Mouse (Mus musculus): ENCODE data around the gene Gm13723. TPM values are rescaled to one million over a fixed set of nuclear protein-coding genes. Genes with fewer than 3 reads are reported as not detected.

The Gm13723 gene
- polyA plus RNA-seq (2012; rRNA removed), result not detected in 2 replicates

DNA sequence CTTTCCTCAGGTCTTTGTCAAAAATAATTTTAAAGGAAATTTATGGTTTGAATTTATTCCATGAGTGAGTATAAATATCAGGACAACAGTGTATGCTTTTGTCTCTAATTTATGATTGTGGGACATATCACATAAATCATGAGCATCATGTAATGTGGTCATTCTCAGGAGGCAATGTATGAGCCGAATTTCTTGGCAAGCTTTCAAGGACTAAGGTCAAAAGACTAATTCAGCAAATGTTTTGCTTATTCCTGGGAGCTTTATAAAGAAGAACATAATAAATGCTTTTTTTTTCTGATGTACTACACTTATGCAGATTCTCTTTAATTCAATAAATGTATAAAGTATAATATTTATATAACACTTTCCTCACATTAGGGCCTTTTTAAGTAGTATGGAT is at the start of gene Gm13723:
Gm13723 (minus strand) TSS at position 101 of the 400 bp plus-strand sequence.
- Histone ChIP-seq H3K27ac (ENCODE audit: control insufficient read depth, insufficient read depth, low read depth, low read length) (no peak within 1 kb of the TSS), H3K36me3 (ENCODE audit: control insufficient read depth, insufficient read depth, low read length) (no peaks in the 10 kb centered on the region), H3K27me3 (ENCODE audit: control insufficient read depth, insufficient read depth, low read length) (no peaks in the 10 kb centered on the region), H3K4me1 (ENCODE audit: control insufficient read depth, insufficient read depth, low read length) (no peaks in the 10 kb centered on the region), H3K4me3 (ENCODE audit: control insufficient read depth, low read depth, low read length) (no peak within 1 kb of the TSS)
- no peak for TF ChIP-seq CTCF (IDR thresholded peaks at IDR 0.05; ENCODE audit: control insufficient read depth, insufficient read depth, insufficient replicate concordance, low read depth, low read length)
- TF ChIP-seq POLR2A (IDR thresholded peaks at IDR 0.05; ENCODE audit: control insufficient read depth, low read depth, low read length), result no peak

DNA sequence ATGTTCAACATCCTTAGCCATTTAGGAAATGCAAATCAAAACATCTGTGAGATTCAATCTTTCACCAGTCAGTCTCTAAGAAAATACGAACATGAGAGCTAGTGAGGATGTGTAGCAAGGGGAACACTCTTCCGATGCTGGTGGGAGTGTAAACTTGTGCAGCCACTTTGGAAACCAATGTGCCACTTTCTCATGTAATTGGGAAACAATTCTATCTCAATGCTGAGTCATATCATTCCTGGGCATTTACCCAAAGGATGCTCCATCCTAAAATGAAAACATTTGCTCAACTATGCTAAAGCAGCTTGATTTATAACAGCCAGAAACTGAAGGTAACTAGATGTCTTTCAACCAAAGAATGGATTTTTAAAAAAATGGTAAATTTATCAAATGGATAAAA is 31.0 kb upstream of the Gm13723 start:
- Histone ChIP-seq H3K4me1 (ENCODE audit: control insufficient read depth, insufficient read depth, low read length) (no peaks in the 10 kb centered on the region), H3K27me3 (ENCODE audit: control insufficient read depth, insufficient read depth, low read length) (no peaks in the 10 kb centered on the region), H3K36me3 (ENCODE audit: control insufficient read depth, insufficient read depth, low read length) (no peaks in the 10 kb centered on the region), H3K4me3 (ENCODE audit: control insufficient read depth, low read depth, low read length) (no peak overlapping the region), H3K27ac (ENCODE audit: control insufficient read depth, insufficient read depth, low read depth, low read length) (no peak overlapping the region)
- TF ChIP-seq POLR2A (IDR thresholded peaks at IDR 0.05; ENCODE audit: control insufficient read depth, low read depth, low read length) (no peak), CTCF (IDR thresholded peaks at IDR 0.05; ENCODE audit: control insufficient read depth, insufficient read depth, insufficient replicate concordance, low read depth, low read length) (no peak)

- TF ChIP-seq CTCF (IDR thresholded peaks at IDR 0.05; ENCODE audit: control insufficient read depth, insufficient read depth, insufficient replicate concordance, low read depth, low read length) (no peak), POLR2A (IDR thresholded peaks at IDR 0.05; ENCODE audit: control insufficient read depth, low read depth, low read length) (no peak)
- Histone ChIP-seq H3K36me3 (ENCODE audit: control insufficient read depth, insufficient read depth, low read length) (no peaks in the 10 kb centered on the region), H3K27me3 (ENCODE audit: control insufficient read depth, insufficient read depth, low read length) (no peaks in the 10 kb centered on the region), H3K4me3 (ENCODE audit: control insufficient read depth, low read depth, low read length) (no peak within 1 kb of the TSS), H3K4me1 (ENCODE audit: control insufficient read depth, insufficient read depth, low read length) (no peaks in the 10 kb centered on the region), H3K27ac (ENCODE audit: control insufficient read depth, insufficient read depth, low read depth, low read length) (no peak within 1 kb of the TSS)
Measured at GRCm38 (mm10) chr2:86892116-86892515, 17.5 kb upstream of the Gm13723 start, which contains the start of gene Olfr1097. Gene Olfr1097 (minus strand): TSS chr2:86892216.

GRCm38 (mm10) chr2:86851596-86851995 is 23.0 kb downstream of the Gm13723 start, which contains the start of gene Olfr1095:
Gene Olfr1095 (minus strand): TSS chr2:86851696.
- Histone ChIP-seq H3K27me3 (ENCODE audit: control insufficient read depth, insufficient read depth, low read length) (no peaks in the 10 kb centered on the region), H3K36me3 (ENCODE audit: control insufficient read depth, insufficient read depth, low read length) (no peaks in the 10 kb centered on the region), H3K4me3 (ENCODE audit: control insufficient read depth, low read depth, low read length) (no peak within 1 kb of the TSS), H3K4me1 (ENCODE audit: control insufficient read depth, insufficient read depth, low read length) (no peaks in the 10 kb centered on the region), H3K27ac (ENCODE audit: control insufficient read depth, insufficient read depth, low read depth, low read length) (no peak within 1 kb of the TSS)
- no peak for TF ChIP-seq POLR2A (IDR thresholded peaks at IDR 0.05; ENCODE audit: control insufficient read depth, low read depth, low read length)

DNA sequence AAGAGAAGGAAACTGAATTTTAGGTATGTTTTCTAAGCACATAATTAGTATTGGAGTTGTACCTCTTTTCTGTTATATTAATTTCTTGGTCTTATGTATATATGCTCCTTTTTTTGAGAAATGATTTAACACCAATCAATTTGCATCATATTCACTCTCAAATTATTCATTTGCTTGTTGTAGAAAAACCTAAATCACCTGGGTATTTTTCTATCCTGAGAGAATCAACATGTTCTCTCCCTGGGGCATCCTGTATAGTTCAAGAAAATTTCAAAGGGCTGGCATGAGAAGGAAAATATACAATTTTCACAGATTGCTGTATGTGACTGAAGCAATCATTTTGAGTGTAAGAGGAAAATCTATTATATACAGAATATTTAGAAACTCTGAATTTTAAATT is 50.2 kb downstream of the Gm13723 start, which contains the start of gene Olfr1094:
Olfr1094 (plus strand) TSS at position 301 of the 400 bp plus-strand sequence.
- Histone ChIP-seq H3K27me3 (ENCODE audit: control insufficient read depth, insufficient read depth, low read length) (no peaks in the 10 kb centered on the region), H3K36me3 (ENCODE audit: control insufficient read depth, insufficient read depth, low read length) (no peaks in the 10 kb centered on the region), H3K27ac (ENCODE audit: control insufficient read depth, insufficient read depth, low read depth, low read length) (no peak within 1 kb of the TSS), H3K4me3 (ENCODE audit: control insufficient read depth, low read depth, low read length) (no peak within 1 kb of the TSS), H3K4me1 (ENCODE audit: control insufficient read depth, insufficient read depth, low read length) (no peaks in the 10 kb centered on the region)
- TF ChIP-seq CTCF (IDR thresholded peaks at IDR 0.05; ENCODE audit: control insufficient read depth, insufficient read depth, insufficient replicate concordance, low read depth, low read length) (no peak), POLR2A (IDR thresholded peaks at IDR 0.05; ENCODE audit: control insufficient read depth, low read depth, low read length) (no peak)

Other genes starting within 250 kb of the Gm13723 start
- not detected in 2 replicates for gene Olfr1084, start 235.1 kb downstream of the Gm13723 start, polyA plus RNA-seq (2012; rRNA removed)
- not detected in 2 replicates for gene Olfr1085, start 212.8 kb downstream of the Gm13723 start, polyA plus RNA-seq (2012; rRNA removed)
- gene Olfr1086, start 194.7 kb downstream of the Gm13723 start, polyA plus RNA-seq (2012; rRNA removed), result not detected in 2 replicates
- gene Olfr1087, start 176.4 kb downstream of the Gm13723 start, polyA plus RNA-seq (2012; rRNA removed), result not detected in 2 replicates
- gene Olfr1089, start 141.1 kb downstream of the Gm13723 start, polyA plus RNA-seq (2012; rRNA removed), result not detected in 2 replicates
- 0.12 TPM in 1 of 2 replicates, not detected in the other for gene Olfr1090, start 115.8 kb downstream of the Gm13723 start, polyA plus RNA-seq (2012; rRNA removed)
- not detected in 2 replicates for gene Olfr1093, start 92.3 kb downstream of the Gm13723 start, polyA plus RNA-seq (2012; rRNA removed)
- gene Olfr141, start 64.8 kb downstream of the Gm13723 start, polyA plus RNA-seq (2012; rRNA removed), result not detected in 2 replicates
- not detected in 2 replicates for gene Olfr1094, start 50.1 kb downstream of the Gm13723 start, polyA plus RNA-seq (2012; rRNA removed)
- gene Olfr1095, start 23.1 kb downstream of the Gm13723 start, polyA plus RNA-seq (2012; rRNA removed), result not detected in 2 replicates
- gene Olfr1097, start 17.4 kb upstream of the Gm13723 start, polyA plus RNA-seq (2012; rRNA removed), result not detected in 2 replicates
- gene Olfr1098, start 49.7 kb upstream of the Gm13723 start, polyA plus RNA-seq (2012; rRNA removed), result not detected in 2 replicates
- not detected in 2 replicates for gene Olfr1099, start 85.9 kb upstream of the Gm13723 start, polyA plus RNA-seq (2012; rRNA removed)
- not detected in 2 replicates for gene Olfr1100, start 105.2 kb upstream of the Gm13723 start, polyA plus RNA-seq (2012; rRNA removed)
- not detected in 2 replicates for gene Olfr1101, start 116.4 kb upstream of the Gm13723 start, polyA plus RNA-seq (2012; rRNA removed)
- gene Olfr1102, start 123.6 kb upstream of the Gm13723 start, polyA plus RNA-seq (2012; rRNA removed), result not detected in 2 replicates
- not detected in 2 replicates for gene Olfr1104, start 152.3 kb upstream of the Gm13723 start, polyA plus RNA-seq (2012; rRNA removed)
- gene Olfr1105, start 161.7 kb upstream of the Gm13723 start, polyA plus RNA-seq (2012; rRNA removed), result not detected in 2 replicates
- gene Olfr1106, start 177.5 kb upstream of the Gm13723 start, polyA plus RNA-seq (2012; rRNA removed), result not detected in 2 replicates
- not detected in 2 replicates for gene Olfr1107, start 201.0 kb upstream of the Gm13723 start, polyA plus RNA-seq (2012; rRNA removed)
- not detected in 2 replicates for gene Olfr1109, start 221.2 kb upstream of the Gm13723 start, polyA plus RNA-seq (2012; rRNA removed)
- gene Olfr259, start 239.8 kb upstream of the Gm13723 start, polyA plus RNA-seq (2012; rRNA removed), result not detected in 2 replicates

Measured in testis, adult 2 months (tissue).